Mouse (Mus musculus): ENCODE data around the gene Tlnrd1.
A peak's percentile ranks its signal among the peaks of the same experiment; 100 is the strongest.
"Not testable (repeated sequence)": the region's sequence is repeated elsewhere in the genome, so short reads cannot be mapped to it uniquely, and the experiment has no call there.

Gene Tlnrd1

GRCm38 (mm10) chr7:83884021-83884658 is at the start of gene Tlnrd1, which contains the start of gene Mesd:
Tlnrd1 (minus strand) TSS chr7:83884305.
Mesd (plus strand) TSS chr7:83884466.
- peak; percentile 88 for DNase-seq (ENCODE audit: low spot score in 2 of 2)

- DNase-seq (ENCODE audit: low spot score in 2 of 2): no peak
Observed at GRCm38 (mm10) chr7:83921637-83922036, 37.5 kb upstream of the Tlnrd1 start.

- DNase-seq (ENCODE audit: low spot score in 2 of 2): no peak
Observed at GRCm38 (mm10) chr7:83920241-83920640, 36.1 kb upstream of the Tlnrd1 start.

- peak; percentile 69 to 86 for DNase-seq (ENCODE audit: low spot score in 2 of 2)
Observed at GRCm38 (mm10) chr7:83914566-83914965, 30.5 kb upstream of the Tlnrd1 start.

- no peak for DNase-seq (ENCODE audit: low spot score in 2 of 2)
Observed at GRCm38 (mm10) chr7:83913995-83914394, 29.9 kb upstream of the Tlnrd1 start.

- no peak for DNase-seq (ENCODE audit: low spot score in 2 of 2)
Observed at GRCm38 (mm10) chr7:83913405-83913932, 29.4 kb upstream of the Tlnrd1 start.

- no peak for DNase-seq (ENCODE audit: low spot score in 2 of 2)
Observed at GRCm38 (mm10) chr7:83911909-83912308, 27.8 kb upstream of the Tlnrd1 start.

GRCm38 (mm10) chr7:83904831-83905230 is 20.7 kb upstream of the Tlnrd1 start:
- no peak for DNase-seq (ENCODE audit: low spot score in 2 of 2)

GRCm38 (mm10) chr7:83902296-83903145 is 18.4 kb upstream of the Tlnrd1 start:
- no peak for DNase-seq (ENCODE audit: low spot score in 2 of 2)

GRCm38 (mm10) chr7:83901425-83901824 is 17.3 kb upstream of the Tlnrd1 start:
- DNase-seq (ENCODE audit: low spot score in 2 of 2): no peak

GRCm38 (mm10) chr7:83900519-83900918 is 16.4 kb upstream of the Tlnrd1 start:
- no peak for DNase-seq (ENCODE audit: low spot score in 2 of 2)

GRCm38 (mm10) chr7:83898267-83898666 is 14.2 kb upstream of the Tlnrd1 start:
- no peak for DNase-seq (ENCODE audit: low spot score in 2 of 2)

- DNase-seq (ENCODE audit: low spot score in 2 of 2): no peak
Observed at GRCm38 (mm10) chr7:83896077-83896740, 12.1 kb upstream of the Tlnrd1 start.

- DNase-seq (ENCODE audit: low spot score in 2 of 2): no peak
Observed at GRCm38 (mm10) chr7:83894348-83894747, 10.2 kb upstream of the Tlnrd1 start.

- DNase-seq (ENCODE audit: low spot score in 2 of 2): no peak
Observed at GRCm38 (mm10) chr7:83892333-83892669, 8.2 kb upstream of the Tlnrd1 start.

GRCm38 (mm10) chr7:83891433-83892332 is 7.6 kb upstream of the Tlnrd1 start:
- DNase-seq (ENCODE audit: low spot score in 2 of 2): peak; percentile 100

- DNase-seq (ENCODE audit: low spot score in 2 of 2): not testable (repeated sequence)
Observed at GRCm38 (mm10) chr7:83889946-83890345, 5.8 kb upstream of the Tlnrd1 start.

GRCm38 (mm10) chr7:83889383-83889782 is 5.3 kb upstream of the Tlnrd1 start:
- no peak for DNase-seq (ENCODE audit: low spot score in 2 of 2)

- DNase-seq (ENCODE audit: low spot score in 2 of 2): no peak
Observed at GRCm38 (mm10) chr7:83886366-83887129, 2.4 kb upstream of the Tlnrd1 start.

GRCm38 (mm10) chr7:83885835-83886234 is 1.7 kb upstream of the Tlnrd1 start:
- DNase-seq (ENCODE audit: low spot score in 2 of 2): no peak

Measured in urinary bladder, postnatal 4 days (tissue).